Mouse (Mus musculus) ES-Bruce4 (cell line): ENCODE data around the gene Reck. TPM values are rescaled to one million over a fixed set of nuclear protein-coding genes. Genes with fewer than 3 reads are reported as not detected.

Experiments
- H3K27ac ChIP-seq: 2 replicates; pipeline ENCODE4 v1.5.1; 2012; ENCODE audit warnings: low read length, inconsistent platforms; ENCODE audit not compliant: insufficient read depth
- H3K27me3 ChIP-seq: 2 replicates; pipeline ENCODE4 v1.6.1; 2012; ENCODE audit warnings: mild to moderate bottlenecking, low read length, inconsistent platforms; ENCODE audit not compliant: control insufficient read depth, poor library complexity, insufficient read depth, severe bottlenecking
- H3K36me3 ChIP-seq: 2 replicates; pipeline ENCODE4 v1.6.1; 2012; ENCODE audit warnings: inconsistent platforms, mild to moderate bottlenecking, low read length, moderate library complexity; ENCODE audit not compliant: control insufficient read depth, poor library complexity, insufficient read depth, severe bottlenecking
- H3K4me1 ChIP-seq: one replicate; pipeline ENCODE4 v1.8.1; 2011; ENCODE audit warnings: low read length; ENCODE audit not compliant: control insufficient read depth, insufficient read depth
- H3K4me3 ChIP-seq: 2 replicates; pipeline ENCODE4 v1.5.1; 2011; ENCODE audit warnings: low read depth, mild to moderate bottlenecking, low read length
- H3K9ac ChIP-seq: 2 replicates; pipeline ENCODE4 v1.6.1; 2012; ENCODE audit warnings: low read depth, mild to moderate bottlenecking, inconsistent platforms; ENCODE audit not compliant: poor library complexity, severe bottlenecking
- H3K9me3 ChIP-seq: replicated peaks from 2 replicates; pipeline ENCODE4 v1.6.1; 2012; ENCODE audit warnings: mild to moderate bottlenecking, low read length, inconsistent platforms; ENCODE audit not compliant: control insufficient read depth, poor library complexity, insufficient read depth, severe bottlenecking
- CTCF ChIP-seq: IDR thresholded peaks from one replicate; pipeline ENCODE4 v1.8.1; 2011; ENCODE audit warnings: low read depth, low read length
- EP300 ChIP-seq: IDR thresholded peaks from 2 replicates; pipeline ENCODE4 v1.6.1; 2011; ENCODE audit warnings: low read depth, low read length; ENCODE audit not compliant: insufficient read depth
- POLR2A ChIP-seq: IDR thresholded peaks from one replicate; pipeline ENCODE4 v1.8.1; 2011; ENCODE audit warnings: low read length; ENCODE audit not compliant: insufficient read depth
- polyA plus RNA-seq: library from polyadenylated mRNA; stranded (reverse); fragments of >200 nt; gene quantifications from 2 replicates; pipeline ENCODE4 v1.2.4, GENCODE M21; 2011; ENCODE audit warnings: low read depth; ENCODE audit not compliant: missing spikeins, insufficient read depth, insufficient read length

The Reck gene
- polyA plus RNA-seq, 1 experiment = 6.3 TPM

DNA sequence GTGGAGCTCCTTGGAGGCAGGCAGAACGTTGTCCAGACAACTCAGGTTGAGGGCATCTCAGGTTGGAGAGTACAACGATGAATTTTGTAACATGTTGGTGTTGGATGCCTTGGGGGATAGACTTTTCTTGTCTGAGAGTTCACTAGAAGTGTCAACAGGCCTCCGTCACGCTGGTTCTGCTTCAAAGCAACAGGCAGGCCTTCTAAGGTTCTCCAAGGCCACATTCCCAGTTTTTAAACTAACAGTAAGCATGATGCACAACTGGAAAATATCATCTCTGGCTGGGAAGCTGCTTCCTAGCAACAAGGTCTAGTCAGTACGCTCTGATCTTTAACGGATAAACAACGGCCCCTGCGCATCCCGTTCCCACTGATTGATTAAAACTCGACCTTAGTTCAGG, 5.5 kb upstream of the Reck start:
- no peaks in the 10 kb centered on the region for H3K36me3 ChIP-seq
- H3K4me3 ChIP-seq = no peak overlapping the region
- no peak overlapping the region for H3K27ac ChIP-seq
- TF ChIP-seq CTCF (no peak), EP300 (no peak), POLR2A (no peak)
- no peaks in the 10 kb centered on the region for H3K9me3 ChIP-seq
- no peaks in the 10 kb centered on the region for H3K4me1 ChIP-seq
- H3K9ac ChIP-seq = no peak overlapping the region
- no peaks in the 10 kb centered on the region for H3K27me3 ChIP-seq

DNA sequence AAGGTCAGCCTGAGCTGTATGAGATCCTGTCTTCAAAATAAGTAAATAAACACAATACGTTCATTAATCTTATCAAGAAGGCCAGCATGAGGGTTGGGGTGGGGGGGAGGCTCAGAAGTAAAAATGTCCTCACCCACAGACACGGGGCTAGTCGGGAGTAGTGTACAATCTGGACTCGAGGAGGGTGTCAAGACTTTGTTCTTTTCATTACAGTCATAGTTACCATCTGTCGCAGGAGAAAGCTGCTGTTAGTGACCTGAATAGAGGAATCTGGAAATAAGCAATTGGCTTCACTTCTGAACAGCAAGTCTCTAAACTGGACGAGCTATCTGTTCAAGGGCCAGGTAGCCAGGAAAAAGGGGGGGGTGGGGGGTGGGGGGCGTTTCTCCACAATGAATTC, 829 bp upstream of the Reck start:
- Histone ChIP-seq H3K4me1 (no peaks in the 10 kb centered on the region), H3K27ac (no peak overlapping the region), H3K36me3 (no peaks in the 10 kb centered on the region), H3K9ac (0 out of 2 replicates have a peak overlapping the region, but pooled peaks have one; percentile 77), H3K9me3 (no peaks in the 10 kb centered on the region), H3K27me3 (no peaks in the 10 kb centered on the region), H3K4me3 (no peak overlapping the region)
- TF ChIP-seq POLR2A = no peak
- TF ChIP-seq EP300 = no peak
- TF ChIP-seq CTCF = no peak

DNA sequence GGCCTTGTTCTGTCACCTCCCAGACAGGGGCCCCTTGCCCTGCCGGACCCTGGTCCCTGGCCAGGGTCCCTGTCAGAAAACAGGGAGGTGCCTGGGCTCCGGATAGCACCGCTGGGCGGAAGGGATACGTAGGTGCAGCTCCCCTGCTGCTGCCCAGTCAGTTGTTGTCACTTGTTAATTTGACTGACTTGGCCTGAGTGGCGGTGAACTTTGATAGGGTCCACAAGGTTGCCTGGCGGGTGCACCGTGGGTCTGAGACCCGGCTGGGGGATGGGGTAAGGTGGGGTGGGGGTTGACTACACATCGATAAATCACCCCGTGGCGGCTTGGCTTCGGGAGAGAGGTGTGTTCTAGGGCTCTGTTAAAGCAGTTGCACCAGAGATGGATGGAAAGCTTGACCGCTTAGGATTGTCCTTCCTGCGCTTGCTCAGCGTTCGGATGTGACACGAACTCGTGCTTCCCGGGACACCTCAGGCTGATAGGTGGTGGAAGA, 635 bp downstream of the Reck start:
- TF ChIP-seq EP300 = no peak
- TF ChIP-seq CTCF = no peak
- TF ChIP-seq POLR2A = no peak
- Histone ChIP-seq H3K36me3 (no peaks in the 10 kb centered on the region), H3K27ac (no peak overlapping the region), H3K9ac (peak overlapping the region; percentile 77), H3K27me3 (no peaks in the 10 kb centered on the region), H3K4me1 (no peaks in the 10 kb centered on the region), H3K9me3 (no peaks in the 10 kb centered on the region), H3K4me3 (peak overlapping the region; percentile 74)

DNA sequence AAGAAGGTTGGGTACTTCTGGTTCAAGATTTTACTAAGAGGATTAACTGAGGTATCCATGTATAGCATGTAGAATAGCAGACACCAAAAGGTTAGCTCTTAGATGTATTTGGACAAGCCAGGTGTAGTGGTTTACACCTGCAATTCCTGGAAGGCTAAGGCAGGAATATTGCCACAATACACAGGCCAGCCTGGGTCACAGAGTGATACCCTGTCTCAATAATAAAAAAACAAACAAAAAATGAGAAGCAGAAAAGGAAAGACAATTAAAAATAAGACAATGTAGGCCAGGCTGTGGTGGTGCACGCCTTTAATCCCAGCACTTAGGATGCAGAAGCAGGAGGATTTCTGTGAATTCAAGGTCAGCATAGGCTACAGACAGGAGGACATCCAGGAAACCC, 1.9 kb downstream of the Reck start:
- Histone ChIP-seq H3K27ac (no peak overlapping the region), H3K9ac (no peak overlapping the region), H3K4me3 (no peak overlapping the region)

GRCm38 (mm10) chr4:43878121-43878776, 2.9 kb downstream of the Reck start:
- H3K4me1 ChIP-seq = no peaks in the 10 kb centered on the region
- no peak overlapping the region for H3K27ac ChIP-seq

More for the DNA sequence above, 1.9 kb downstream of the Reck start:
- Histone ChIP-seq H3K9me3 (no peaks in the 10 kb centered on the region), H3K36me3 (no peaks in the 10 kb centered on the region), H3K4me1 (no peaks in the 10 kb centered on the region), H3K27me3 (no peaks in the 10 kb centered on the region)
- no peak for TF ChIP-seq CTCF
- TF ChIP-seq POLR2A = no peak
- TF ChIP-seq EP300 = no peak

GRCm38 (mm10) chr4:43879566-43879965, 4.2 kb downstream of the Reck start:
- Histone ChIP-seq H3K4me3 (no peak overlapping the region), H3K9ac (no peak overlapping the region), H3K27ac (no peak overlapping the region), H3K9me3 (no peaks in the 10 kb centered on the region), H3K27me3 (no peaks in the 10 kb centered on the region), H3K36me3 (no peaks in the 10 kb centered on the region), H3K4me1 (no peaks in the 10 kb centered on the region)
- TF ChIP-seq POLR2A = no peak

More at GRCm38 (mm10) chr4:43878121-43878776, 2.9 kb downstream of the Reck start:
- no peaks in the 10 kb centered on the region for H3K9me3 ChIP-seq
- H3K36me3 ChIP-seq = no peaks in the 10 kb centered on the region
- H3K4me3 ChIP-seq = no peak overlapping the region
- no peak overlapping the region for H3K9ac ChIP-seq
- TF ChIP-seq CTCF = no peak
- no peak for TF ChIP-seq EP300
- no peak for TF ChIP-seq POLR2A
- no peaks in the 10 kb centered on the region for H3K27me3 ChIP-seq
